Mouse (Mus musculus): ENCODE measurements at regions not wholly inside any gene's neighbourhood (a gene's known extent, or its start where the extent isn't known, plus 50 kb on each side); places are given as distances from the start of the nearest gene placed in this dataset.
A peak's percentile ranks its signal among the peaks of the same experiment; 100 is the strongest.

DNA sequence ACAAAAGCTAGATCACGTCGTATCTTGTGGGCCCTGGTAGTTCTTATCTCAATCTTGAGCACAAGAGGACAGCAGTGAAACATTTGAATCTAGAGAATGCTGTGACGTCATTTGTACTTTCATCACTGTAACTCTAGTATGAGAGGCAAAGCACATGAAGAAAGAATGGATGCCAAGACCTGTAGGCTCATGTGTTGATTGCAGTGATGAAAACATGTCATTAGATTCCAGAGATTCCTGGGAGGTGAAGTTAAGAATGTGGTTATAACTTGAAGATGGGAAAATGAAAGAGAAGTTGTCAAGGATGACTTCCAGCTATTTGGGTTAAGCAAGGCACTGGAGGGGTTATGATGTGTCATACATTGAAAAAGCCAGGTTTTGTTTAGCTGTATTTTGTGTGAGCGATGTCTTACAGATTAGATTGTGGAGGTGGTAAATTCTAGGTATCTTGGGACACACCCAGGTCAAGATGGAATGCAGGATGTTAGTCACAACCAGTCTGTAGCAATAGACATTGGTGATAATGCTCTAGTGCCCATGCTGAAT, 221.7 kb downstream of the Nr2f2 start:
- 88% methylated on average over 4 of the region's 4 CpGs for WGBS
- Histone ChIP-seq H3K4me3 (no peak overlapping the region), H3K27ac (no peak overlapping the region), H3K27me3 (ENCODE audit: poor library complexity, severe bottlenecking) (peaks cover 24% of the 10 kb centered on the region), H3K4me1 (no peaks in the 10 kb centered on the region), H3K9me3 (no peaks in the 10 kb centered on the region), H3K36me3 (replicated peaks) (no peaks in the 10 kb centered on the region)
- no peak for DNase-seq (ENCODE audit: extremely low spot score, low spot score)

- Histone ChIP-seq H3K36me3 (replicated peaks) (no peaks in the 10 kb centered on the region), H3K4me1 (no peaks in the 10 kb centered on the region), H3K4me3 (no peak overlapping the region), H3K9me3 (no peaks in the 10 kb centered on the region), H3K27me3 (ENCODE audit: poor library complexity, severe bottlenecking) (0 out of 2 replicates have a peak, but pooled peaks cover 3% of the 10 kb centered on the region), H3K27ac (no peak overlapping the region)
- no peak for DNase-seq (ENCODE audit: extremely low spot score, low spot score)
- WGBS: 93% methylated on average over 5 of the region's 5 CpGs
Observed at GRCm38 (mm10) chr7:70136837-70137236, 229.7 kb downstream of the Nr2f2 start.

- H3K27ac ChIP-seq: no peak overlapping the region
- no peaks in the 10 kb centered on the region for H3K9me3 ChIP-seq
- H3K27me3 ChIP-seq (ENCODE audit: poor library complexity, severe bottlenecking): 0 out of 2 replicates have a peak, but pooled peaks cover 3% of the 10 kb centered on the region
- H3K36me3 ChIP-seq (replicated peaks): no peaks in the 10 kb centered on the region
- peaks cover under 1% of the 10 kb centered on the region for H3K4me1 ChIP-seq
- H3K4me3 ChIP-seq: no peak overlapping the region
- DNase-seq (ENCODE audit: extremely low spot score, low spot score): no peak
- 96% methylated on average over 3 of the region's 3 CpGs for WGBS
Observed at GRCm38 (mm10) chr7:70135416-70135815, 231.1 kb downstream of the Nr2f2 start.

DNA sequence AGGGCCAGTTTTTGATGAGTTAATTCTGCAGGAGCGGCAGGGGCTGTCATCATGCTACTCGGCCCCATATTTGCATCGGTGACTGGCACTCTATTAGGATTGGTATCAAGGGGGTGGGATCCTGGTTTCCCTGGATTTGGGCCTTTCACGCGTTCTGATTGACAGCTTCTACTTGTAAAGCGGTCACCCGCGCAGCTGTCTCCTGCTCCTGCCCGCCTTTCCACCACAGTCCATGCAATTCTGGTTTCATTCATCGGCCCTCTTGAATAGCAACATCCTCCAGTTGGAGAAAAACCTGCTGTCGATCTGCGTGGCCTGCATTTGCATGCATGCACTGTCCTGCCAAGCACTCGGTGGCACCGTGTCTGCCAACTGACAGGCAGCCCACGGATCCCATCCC, 236.6 kb downstream of the Nr2f2 start:
- 51% methylated on average over 15 of the region's 15 CpGs for WGBS
- Histone ChIP-seq H3K36me3 (replicated peaks) (no peaks in the 10 kb centered on the region), H3K9me3 (no peaks in the 10 kb centered on the region), H3K4me1 (peaks cover 11% of the 10 kb centered on the region), H3K4me3 (no peak overlapping the region), H3K27me3 (ENCODE audit: poor library complexity, severe bottlenecking) (peaks cover 32% of the 10 kb centered on the region), H3K27ac (peak overlapping the region; percentile 63; the same call in 1 of the 2 replicates)
- DNase-seq (ENCODE audit: extremely low spot score, low spot score): peak; percentile 24

DNA sequence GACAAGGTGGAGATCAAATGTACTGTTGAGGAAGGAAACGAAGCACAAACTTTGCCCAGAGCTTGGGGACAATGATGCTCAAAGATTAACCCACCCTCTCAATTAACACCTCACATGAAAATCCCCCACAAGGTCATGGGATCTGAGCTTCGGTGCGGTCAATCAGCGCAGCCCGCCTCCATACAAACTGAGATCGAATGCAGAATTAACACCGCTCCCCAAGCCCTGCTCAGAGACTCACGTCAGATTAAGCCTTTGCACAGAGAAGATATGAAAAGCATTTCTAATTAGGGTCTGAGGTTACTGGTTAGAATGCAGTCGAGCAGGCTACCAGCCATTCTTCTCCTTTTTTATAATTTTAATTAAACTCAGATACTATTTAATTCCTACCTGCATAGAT, 243.7 kb downstream of the Nr2f2 start:
- Histone ChIP-seq H3K27ac (peak overlapping the region; percentile 70), H3K4me3 (no peak overlapping the region), H3K27me3 (ENCODE audit: poor library complexity, severe bottlenecking) (peaks cover 80% of the 10 kb centered on the region), H3K4me1 (peaks cover 60% of the 10 kb centered on the region), H3K9me3 (no peaks in the 10 kb centered on the region), H3K36me3 (replicated peaks) (no peaks in the 10 kb centered on the region)
- 31% methylated on average over 9 of the region's 9 CpGs for WGBS
- peak; percentile 28 for DNase-seq (ENCODE audit: extremely low spot score, low spot score)

GRCm38 (mm10) chr7:70119517-70119916, 247.0 kb downstream of the Nr2f2 start:
- peaks cover 86% of the 10 kb centered on the region for H3K4me1 ChIP-seq

GRCm38 (mm10) chr7:70118971-70119370, 247.6 kb downstream of the Nr2f2 start:
- DNase-seq (ENCODE audit: extremely low spot score, low spot score): no peak
- 12% methylated on average over 7 of the region's 7 CpGs for WGBS

More at GRCm38 (mm10) chr7:70119517-70119916, 247.0 kb downstream of the Nr2f2 start:
- peaks cover 84% of the 10 kb centered on the region for H3K27me3 ChIP-seq (ENCODE audit: poor library complexity, severe bottlenecking)
- no peak for DNase-seq (ENCODE audit: extremely low spot score, low spot score)
- WGBS: 72% methylated on average over 8 of the region's 8 CpGs
- no peaks in the 10 kb centered on the region for H3K9me3 ChIP-seq
- H3K27ac ChIP-seq: peak overlapping the region; percentile 87
- no peaks in the 10 kb centered on the region for H3K36me3 ChIP-seq (replicated peaks)
- H3K4me3 ChIP-seq: no peak overlapping the region

DNA sequence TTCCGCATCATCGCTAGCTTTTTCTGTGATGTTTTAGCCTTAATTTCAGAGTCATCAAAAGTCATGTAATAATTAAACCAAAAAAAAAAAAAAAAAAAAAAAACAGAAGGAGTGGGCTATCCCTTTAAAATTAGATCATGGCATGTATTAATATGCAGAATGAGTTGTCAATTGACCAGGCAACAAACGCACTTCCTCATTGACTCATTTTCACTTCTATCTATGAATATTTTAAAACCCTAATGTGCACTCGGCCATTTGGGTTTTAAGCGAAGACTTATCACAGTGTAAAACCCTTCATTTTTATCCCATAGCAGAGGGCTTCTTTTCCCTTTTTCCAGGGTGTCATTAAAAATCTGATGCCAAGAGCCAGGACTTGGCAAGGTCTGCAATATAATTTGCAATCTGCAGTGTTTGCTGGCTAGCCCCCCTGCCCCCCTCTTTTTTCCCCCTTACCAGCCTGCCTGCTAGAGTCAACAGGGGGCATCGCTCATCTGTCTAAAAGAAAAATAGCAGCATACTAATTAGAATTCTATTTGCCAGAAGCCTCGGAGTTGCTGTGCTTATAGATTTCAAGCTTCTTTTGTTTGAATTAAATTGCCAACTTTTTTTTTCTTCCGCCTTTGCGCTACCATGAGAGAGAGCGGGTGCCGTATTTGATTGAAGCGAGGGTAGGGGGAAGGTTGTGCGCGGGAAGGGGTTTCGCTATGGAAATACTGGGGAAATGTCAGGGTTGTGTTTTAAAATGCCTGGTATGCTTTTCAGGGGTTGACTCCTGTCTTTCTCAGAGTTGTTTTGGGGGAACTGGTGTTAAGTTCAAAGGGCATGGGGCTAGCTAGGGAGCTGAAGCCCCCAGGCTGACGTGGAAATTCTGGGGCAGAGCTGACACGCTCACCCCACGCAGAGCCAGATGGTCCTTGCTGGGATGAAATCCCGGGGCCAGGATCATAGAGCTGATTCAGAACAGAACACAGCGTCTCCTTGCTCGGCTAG, 248.3 kb downstream of the Nr2f2 start:
- H3K27me3 ChIP-seq (ENCODE audit: poor library complexity, severe bottlenecking): peaks cover 87% of the 10 kb centered on the region
- peak overlapping the region; percentile 48 for H3K4me3 ChIP-seq
- DNase-seq (ENCODE audit: extremely low spot score, low spot score): peak; percentile 56
- H3K4me1 ChIP-seq: peaks cover 86% of the 10 kb centered on the region
- H3K36me3 ChIP-seq (replicated peaks): no peaks in the 10 kb centered on the region
- no peaks in the 10 kb centered on the region for H3K9me3 ChIP-seq
- WGBS: 11% methylated on average over 21 of the region's 21 CpGs
- H3K27ac ChIP-seq: peak overlapping the region; percentile 87

More at GRCm38 (mm10) chr7:70118971-70119370, 247.6 kb downstream of the Nr2f2 start:
- Histone ChIP-seq H3K4me1 (peaks cover 89% of the 10 kb centered on the region), H3K27me3 (ENCODE audit: poor library complexity, severe bottlenecking) (peaks cover 87% of the 10 kb centered on the region), H3K27ac (peak overlapping the region; percentile 87), H3K4me3 (peak overlapping the region; percentile 48), H3K36me3 (replicated peaks) (no peaks in the 10 kb centered on the region), H3K9me3 (no peaks in the 10 kb centered on the region)

DNA sequence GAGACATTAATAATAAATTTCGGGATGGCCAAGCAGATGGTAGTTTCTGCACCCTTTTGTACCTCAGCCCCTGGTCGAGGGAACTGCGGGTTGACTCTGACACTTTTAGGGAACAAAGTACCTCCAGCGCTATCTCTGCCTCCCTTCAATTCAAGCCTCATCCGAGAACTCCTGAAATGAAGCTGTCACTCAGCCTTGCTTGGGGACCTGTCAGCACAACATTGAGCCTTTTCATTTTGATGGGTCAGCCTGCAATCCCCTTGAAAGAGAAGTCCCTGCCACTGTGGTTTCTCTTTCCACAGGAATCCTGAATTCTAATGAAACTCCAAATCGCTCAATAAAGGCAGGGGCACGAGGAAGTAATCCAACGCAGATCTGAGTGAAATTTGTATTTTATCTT, 257.5 kb downstream of the Nr2f2 start:
- 21% methylated on average over 8 of the region's 8 CpGs for WGBS
- H3K9me3 ChIP-seq: no peaks in the 10 kb centered on the region
- no peaks in the 10 kb centered on the region for H3K36me3 ChIP-seq (replicated peaks)
- peaks cover 78% of the 10 kb centered on the region for H3K27me3 ChIP-seq (ENCODE audit: poor library complexity, severe bottlenecking)
- peaks cover 51% of the 10 kb centered on the region for H3K4me1 ChIP-seq
- DNase-seq (ENCODE audit: extremely low spot score, low spot score): no peak
- peak overlapping the region; percentile 74 for H3K27ac ChIP-seq
- H3K4me3 ChIP-seq: peak overlapping the region; percentile 11; the same call in 1 of the 2 replicates

GRCm38 (mm10) chr7:70105024-70105423, 261.5 kb downstream of the Nr2f2 start:
- Histone ChIP-seq H3K9me3 (no peaks in the 10 kb centered on the region), H3K36me3 (replicated peaks) (no peaks in the 10 kb centered on the region), H3K4me3 (no peak overlapping the region), H3K4me1 (peaks cover 58% of the 10 kb centered on the region), H3K27me3 (ENCODE audit: poor library complexity, severe bottlenecking) (peaks cover 65% of the 10 kb centered on the region), H3K27ac (peak overlapping the region; percentile 78)
- 36% methylated on average over 2 of the region's 2 CpGs for WGBS
- no peak for DNase-seq (ENCODE audit: extremely low spot score, low spot score)

GRCm38 (mm10) chr7:70104486-70104885, 262.0 kb downstream of the Nr2f2 start:
- peak; percentile 62 for DNase-seq (ENCODE audit: extremely low spot score, low spot score)
- Histone ChIP-seq H3K4me1 (peaks cover 54% of the 10 kb centered on the region), H3K27me3 (ENCODE audit: poor library complexity, severe bottlenecking) (peaks cover 65% of the 10 kb centered on the region), H3K4me3 (no peak overlapping the region), H3K36me3 (replicated peaks) (no peaks in the 10 kb centered on the region), H3K9me3 (no peaks in the 10 kb centered on the region), H3K27ac (peak overlapping the region; percentile 78)
- 17% methylated on average over 8 of the region's 8 CpGs for WGBS

GRCm38 (mm10) chr7:70103680-70104079, 262.9 kb downstream of the Nr2f2 start:
- H3K4me1 ChIP-seq: peaks cover 45% of the 10 kb centered on the region
- peaks cover 65% of the 10 kb centered on the region for H3K27me3 ChIP-seq (ENCODE audit: poor library complexity, severe bottlenecking)
- DNase-seq (ENCODE audit: extremely low spot score, low spot score): no peak
- no peaks in the 10 kb centered on the region for H3K36me3 ChIP-seq (replicated peaks)
- H3K9me3 ChIP-seq: no peaks in the 10 kb centered on the region
- H3K27ac ChIP-seq: peak overlapping the region; percentile 63; the same call in 1 of the 2 replicates
- no peak overlapping the region for H3K4me3 ChIP-seq
- WGBS: 79% methylated on average over 5 of the region's 5 CpGs

DNA sequence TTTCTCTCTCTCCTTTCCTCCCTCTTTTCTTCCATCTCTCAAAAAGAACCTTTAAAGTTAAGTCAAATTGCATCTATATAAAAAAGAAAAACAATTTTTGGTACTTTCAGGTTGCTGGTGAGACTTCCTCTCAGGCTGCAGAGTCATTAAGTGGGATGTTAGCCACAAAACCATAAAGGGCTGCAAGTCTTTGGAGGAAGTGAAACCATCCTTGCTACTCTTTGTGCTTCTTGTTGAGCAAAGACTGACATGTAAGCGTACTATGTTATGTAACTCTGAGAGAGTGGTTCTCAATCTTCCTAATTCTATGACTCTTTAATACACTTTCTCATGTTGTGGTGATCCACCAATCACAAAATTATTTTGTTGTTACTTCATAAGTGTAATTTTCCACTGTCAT, 267.5 kb downstream of the Nr2f2 start:
- Histone ChIP-seq H3K4me3 (no peak overlapping the region), H3K27me3 (ENCODE audit: poor library complexity, severe bottlenecking) (peaks cover 69% of the 10 kb centered on the region), H3K27ac (no peak overlapping the region), H3K9me3 (no peaks in the 10 kb centered on the region; the same call in 1 of the 2 replicates), H3K36me3 (replicated peaks) (no peaks in the 10 kb centered on the region), H3K4me1 (peaks cover 18% of the 10 kb centered on the region)
- 94% methylated on average over 1 of the region's 1 CpGs for WGBS
- DNase-seq (ENCODE audit: extremely low spot score, low spot score): no peak

All from forebrain, embryonic 10.5 days (tissue).